Mouse (Mus musculus): ENCODE measurements around the gene Fli1.

- no peak for TF ChIP-seq CTCF (IDR thresholded peaks at IDR 0.05; ENCODE audit: low read depth)
- TF ChIP-seq EP300 (IDR thresholded peaks at IDR 0.05; ENCODE audit: low read depth): no peak
Observed at GRCm38 (mm10) chr9:32510454-32511263, 32.0 kb downstream of the Fli1 start.
